Mouse (Mus musculus): ENCODE data around the gene Nufip2.

Nufip2 gene

DNA sequence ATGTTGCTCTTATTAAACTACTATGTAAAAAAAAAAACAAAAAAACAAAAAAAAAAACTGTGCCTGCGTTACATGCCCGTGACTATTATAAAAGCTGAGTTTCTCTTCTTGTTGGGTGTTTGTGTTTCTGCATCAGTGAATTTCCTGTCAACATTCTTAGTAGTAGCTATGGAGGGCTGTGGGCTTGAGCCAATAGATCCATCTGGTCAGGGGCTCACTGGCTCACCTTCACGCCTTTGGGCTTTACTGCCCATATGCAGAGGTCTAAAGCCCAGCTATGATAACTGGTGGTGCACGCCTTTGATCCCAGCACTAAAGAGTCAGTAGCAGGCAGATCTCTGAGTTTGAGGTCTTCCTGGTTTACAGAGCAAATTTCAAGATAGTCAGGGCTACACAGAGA, 83.5 kb downstream of the Nufip2 start:
- no peak for DNase-seq (ENCODE audit: extremely low read depth, low read depth, low spot score)

DNA sequence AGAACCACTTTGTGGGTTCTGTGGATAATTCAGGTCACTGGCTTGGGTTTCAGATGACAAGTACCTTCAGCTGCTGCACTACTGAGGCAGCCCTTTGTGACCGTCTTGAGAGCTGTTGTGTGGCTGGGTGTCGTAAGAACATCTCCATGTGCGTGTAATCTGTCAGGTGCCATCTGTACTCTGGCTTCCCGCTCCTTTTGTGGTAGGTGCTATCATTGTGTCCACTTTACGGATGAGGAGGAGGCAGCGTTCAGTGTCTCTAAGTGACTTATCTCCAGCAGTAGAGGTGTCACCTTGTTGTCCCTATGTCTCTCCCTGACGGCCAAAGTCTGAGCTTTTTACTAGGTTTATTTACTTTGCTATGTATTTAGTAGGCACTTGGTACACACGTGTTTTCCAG, 84.4 kb downstream of the Nufip2 start:
- DNase-seq (ENCODE audit: extremely low read depth, low read depth, low spot score) = no peak

DNA sequence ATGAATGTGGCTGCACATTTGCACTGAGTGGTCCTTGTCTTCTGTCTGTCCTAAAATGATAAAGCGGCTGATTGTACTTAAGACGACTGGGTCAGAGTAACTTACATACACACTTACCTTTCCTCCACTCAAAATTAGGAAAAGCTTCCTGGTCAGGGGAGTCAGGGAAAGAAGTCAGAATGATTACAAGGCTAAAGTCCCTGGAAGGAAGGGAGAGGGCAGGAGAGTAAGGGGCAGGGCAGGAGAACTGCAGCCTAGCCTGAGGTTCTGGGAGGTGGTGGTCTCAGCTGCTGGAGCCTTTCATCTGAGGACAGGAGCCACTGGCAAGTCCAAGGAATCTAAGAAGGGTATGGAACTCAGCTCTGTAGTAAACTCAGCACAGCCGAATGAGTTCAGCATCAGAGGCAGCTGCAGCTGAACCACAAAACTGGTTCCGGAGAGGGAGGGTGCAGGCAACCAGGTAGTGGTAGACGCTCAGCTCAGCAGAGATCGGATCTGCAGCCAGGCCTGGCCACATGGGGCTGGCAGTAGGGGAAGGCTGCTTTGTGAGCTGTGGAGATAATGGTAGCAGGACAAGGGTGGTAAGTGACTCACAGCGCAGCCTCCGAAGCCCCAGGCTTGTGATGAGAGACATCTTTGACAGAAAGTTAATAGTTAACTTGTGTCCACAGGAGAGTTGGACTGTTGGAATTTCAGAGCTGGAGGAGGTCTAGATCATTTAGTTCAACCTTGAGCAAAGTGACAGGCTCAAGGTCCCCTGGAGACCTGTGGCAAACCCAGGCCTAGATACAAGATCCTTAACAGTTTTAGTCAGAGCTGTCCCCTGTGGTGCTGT, 86.1 kb downstream of the Nufip2 start:
- no peak for DNase-seq (ENCODE audit: extremely low read depth, low read depth, low spot score)

DNA sequence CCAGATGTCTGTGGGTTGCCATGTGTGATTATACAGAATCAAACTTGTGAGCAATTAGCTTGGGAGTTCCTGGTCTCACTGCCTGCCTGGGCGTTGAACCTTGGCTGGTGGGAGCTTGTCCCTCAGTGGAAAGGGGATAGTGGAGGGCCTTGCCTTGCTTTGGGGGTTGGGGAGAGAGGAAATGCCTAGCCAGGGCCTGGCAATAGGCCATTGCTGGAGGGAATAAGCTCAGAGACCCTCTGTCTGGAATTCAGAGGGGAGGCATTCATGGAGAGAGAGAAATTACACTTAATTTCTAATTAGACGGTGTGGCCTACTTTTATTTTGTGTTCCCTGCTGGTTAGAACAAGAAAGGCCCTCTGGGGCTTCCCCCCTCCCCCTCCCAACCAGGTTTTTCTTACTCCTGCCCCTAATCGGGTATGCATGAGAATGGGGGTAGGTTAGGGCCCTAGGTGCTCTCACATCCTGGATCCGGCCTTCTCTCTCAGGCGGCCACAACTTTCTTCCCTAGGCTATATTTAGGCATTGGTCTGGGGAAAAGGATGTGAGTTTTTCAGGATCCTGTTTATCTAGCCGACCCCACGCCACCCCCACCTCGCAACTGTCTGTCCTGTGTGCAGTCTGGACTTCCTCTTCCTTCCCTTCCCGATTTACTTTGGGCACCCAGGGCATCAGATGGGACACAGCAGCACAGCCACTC, 89.9 kb downstream of the Nufip2 start:
- no peak for DNase-seq (ENCODE audit: extremely low read depth, low read depth, low spot score)

DNA sequence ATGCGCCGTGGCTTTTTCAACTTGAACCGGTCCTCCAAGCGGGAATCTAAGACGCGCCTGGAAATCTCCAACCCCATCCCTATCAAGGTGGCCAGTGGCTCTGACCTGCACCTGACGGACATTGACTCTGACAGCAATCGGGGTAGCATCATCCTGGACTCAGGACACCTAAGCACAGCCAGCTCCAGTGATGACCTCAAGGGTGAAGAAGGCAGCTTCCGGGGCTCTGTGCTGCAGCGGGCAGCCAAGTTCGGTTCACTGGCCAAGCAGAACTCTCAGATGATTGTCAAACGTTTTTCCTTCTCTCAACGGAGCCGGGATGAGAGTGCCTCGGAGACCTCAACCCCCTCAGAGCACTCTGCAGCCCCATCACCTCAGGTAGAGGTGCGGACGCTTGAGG, 91.5 kb downstream of the Nufip2 start:
- DNase-seq (ENCODE audit: extremely low read depth, low read depth, low spot score) = no peak

DNA sequence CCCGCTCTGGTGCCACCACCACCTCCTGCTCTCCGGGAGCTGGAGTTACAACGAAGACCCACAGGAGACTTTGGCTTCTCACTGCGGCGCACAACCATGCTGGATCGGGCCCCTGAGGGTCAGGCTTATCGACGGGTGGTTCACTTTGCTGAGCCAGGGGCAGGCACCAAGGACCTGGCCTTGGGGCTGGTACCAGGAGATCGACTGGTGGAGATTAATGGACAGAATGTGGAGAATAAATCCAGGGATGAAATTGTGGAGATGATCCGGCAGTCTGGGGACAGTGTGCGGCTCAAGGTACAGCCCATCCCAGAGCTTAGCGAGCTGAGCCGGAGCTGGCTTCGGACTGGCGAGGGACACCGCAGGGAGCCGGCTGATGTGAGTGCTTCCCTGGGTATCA, 92.0 kb downstream of the Nufip2 start:
- DNase-seq (ENCODE audit: extremely low read depth, low read depth, low spot score) = no peak

DNA sequence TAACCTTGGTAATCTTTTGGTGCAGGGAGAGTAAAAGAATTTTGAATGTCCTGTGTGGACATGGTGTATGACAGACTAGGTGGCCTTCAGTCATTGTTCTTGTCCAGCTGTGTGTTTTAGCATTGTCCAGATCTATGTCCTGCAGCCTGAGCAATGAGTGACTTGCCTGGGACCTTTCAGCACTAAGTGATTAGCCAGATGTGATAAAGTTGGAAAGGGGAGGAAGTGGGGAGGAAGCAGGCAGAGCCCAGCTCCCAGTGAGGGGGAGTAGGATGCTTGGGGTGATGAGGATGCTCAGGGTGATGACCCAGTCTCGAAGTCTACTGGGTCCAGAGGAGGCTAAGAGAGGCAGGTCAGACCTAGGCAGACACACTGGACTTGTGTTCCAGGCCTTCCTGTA, 93.3 kb downstream of the Nufip2 start:
- no peak for DNase-seq (ENCODE audit: extremely low read depth, low read depth, low spot score)

DNA sequence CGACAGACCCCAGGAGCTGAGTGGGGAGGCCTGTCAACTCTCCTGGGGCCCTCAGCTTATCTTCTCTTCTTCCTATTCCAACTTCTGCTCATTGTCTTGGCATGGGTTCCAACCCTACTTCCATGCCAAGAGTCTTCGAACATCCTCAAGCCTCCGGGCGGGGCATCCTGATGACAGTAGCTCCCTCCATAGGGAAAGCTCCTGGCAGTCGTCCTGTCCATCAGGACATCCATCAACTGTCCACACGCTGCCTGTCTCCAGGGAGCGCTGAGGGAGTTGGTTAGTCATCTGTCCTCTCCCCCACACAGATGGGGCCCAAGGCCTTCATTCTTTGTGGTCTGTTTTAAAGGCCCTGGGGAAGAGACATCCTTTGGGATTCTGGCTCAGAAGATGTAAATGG, 95.1 kb downstream of the Nufip2 start:
- no peak for DNase-seq (ENCODE audit: extremely low read depth, low read depth, low spot score)

DNA sequence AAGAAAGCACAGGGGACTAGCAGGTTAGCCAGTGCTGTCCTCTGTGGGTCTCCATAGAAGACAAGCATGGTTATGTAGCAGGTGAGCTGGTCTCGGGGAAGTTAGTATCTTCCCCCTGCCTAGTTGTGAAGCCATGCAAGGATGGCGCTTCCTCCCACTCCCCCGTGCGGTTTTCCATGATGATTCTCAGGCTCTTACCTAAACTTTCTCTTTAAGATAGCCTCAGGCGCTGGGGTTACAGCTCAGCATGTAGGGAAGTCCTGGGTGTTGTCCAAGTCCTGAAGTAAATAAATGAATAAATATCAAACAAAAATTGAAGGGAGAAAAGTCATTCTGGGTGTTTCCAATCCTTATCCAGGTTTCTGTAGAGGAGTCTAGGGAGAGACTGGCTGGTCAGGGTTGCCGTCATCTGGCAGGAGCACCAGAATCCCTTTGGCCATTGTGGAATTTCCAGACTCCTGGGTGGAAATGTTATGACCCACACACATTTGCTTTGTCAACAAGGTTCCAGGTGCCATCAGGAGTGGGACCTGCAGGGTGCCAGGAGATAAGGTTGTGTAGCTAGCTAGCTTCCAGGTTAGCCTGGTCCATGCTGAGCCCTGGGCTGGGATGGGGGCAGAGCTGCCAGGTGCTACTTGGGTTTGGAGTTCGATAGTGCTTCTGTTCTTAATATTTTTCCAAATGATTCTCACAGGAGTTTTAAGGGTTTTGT, 96.3 kb downstream of the Nufip2 start:
- no peak for DNase-seq (ENCODE audit: extremely low read depth, low read depth, low spot score)

DNA sequence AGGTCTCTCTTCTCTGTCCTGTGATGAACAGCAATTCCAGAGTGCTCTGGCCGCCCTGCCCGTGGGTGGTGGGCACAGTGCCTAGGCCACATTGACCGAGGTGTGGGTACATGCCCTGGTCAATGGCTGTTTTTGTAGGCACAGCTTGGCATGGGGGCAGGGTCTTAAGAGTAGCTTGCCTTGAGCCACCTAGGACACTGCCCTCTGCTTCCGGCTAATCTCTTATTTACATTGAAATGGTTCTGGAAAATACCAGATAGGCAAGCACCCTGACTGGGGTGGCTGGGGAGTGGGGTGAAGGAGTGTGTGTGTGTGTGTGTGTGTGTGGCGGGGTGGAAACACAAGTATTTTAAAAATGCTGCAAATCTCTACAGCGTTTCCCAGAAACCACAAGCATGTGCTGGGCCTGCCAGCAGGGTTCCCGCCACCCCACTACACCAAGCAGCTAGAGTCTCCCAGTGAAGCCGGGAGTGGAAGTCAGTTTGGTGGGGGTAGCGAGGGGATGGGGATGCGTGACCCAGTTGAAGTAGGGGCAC, 97.3 kb downstream of the Nufip2 start:
- DNase-seq (ENCODE audit: extremely low read depth, low read depth, low spot score) = peak; percentile 51

DNA sequence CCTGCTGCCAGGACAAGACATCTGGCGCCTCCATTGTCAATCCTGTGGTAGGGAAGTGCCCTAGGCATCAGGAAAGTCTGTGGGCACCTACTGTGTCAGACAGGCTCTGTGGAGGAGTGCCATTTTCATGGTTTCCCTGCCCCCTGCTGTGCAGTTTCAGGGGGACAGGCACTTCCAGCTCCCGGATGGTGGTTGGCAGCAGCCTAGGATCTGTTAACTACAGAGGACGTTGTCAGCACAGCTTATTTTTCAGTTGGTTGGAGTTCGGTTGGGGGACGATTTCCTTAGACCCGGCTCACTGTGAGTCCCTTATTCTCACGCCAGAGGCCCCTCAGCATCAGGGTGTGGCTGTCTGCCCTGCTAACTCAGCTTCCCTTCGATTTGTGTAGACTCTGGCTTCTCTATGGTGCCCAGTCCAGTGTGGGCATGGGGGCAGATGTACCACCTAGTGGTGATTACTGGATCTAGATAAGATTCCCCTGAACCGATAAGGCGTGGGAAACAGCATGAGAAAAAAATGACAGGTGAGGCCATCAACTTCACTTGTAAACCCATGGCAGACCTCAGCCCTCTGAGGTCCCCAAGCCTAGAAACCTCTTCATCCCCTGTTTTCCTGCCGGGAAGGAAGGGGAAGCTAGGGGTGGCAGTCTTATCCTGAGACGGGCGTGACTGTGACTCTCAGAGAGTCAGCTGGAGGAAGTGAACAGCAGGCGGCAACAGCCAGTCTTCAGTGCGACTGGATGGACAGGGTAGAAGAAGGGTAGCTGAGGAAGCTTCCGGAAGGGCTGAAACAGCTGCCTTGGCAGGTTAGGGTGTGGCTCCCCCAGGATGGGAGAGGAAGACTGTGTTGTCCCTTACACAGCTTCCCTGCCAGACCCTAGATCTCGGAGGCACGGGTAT, 98.0 kb downstream of the Nufip2 start:
- no peak for DNase-seq (ENCODE audit: extremely low read depth, low read depth, low spot score)

DNA sequence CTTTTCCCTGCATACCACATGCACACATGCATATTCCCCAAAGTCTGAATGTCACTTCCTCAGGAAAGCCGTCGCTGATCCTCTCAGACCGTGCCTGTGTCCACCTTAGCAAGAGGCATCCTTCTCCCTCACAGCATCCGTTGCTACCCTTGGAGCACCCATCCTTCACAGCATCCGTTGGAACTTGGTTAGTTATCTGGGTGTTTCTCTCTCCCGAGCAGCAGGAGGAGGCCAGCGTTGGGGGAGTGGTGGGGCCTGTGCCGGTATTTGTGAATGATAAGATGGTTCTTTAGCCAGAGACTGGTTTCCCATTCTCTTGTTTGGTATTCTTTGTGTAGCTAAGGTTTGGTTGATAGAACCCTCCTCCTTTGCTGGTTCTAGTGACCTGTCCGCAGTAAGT, 98.9 kb downstream of the Nufip2 start:
- DNase-seq (ENCODE audit: extremely low read depth, low read depth, low spot score) = no peak

DNA sequence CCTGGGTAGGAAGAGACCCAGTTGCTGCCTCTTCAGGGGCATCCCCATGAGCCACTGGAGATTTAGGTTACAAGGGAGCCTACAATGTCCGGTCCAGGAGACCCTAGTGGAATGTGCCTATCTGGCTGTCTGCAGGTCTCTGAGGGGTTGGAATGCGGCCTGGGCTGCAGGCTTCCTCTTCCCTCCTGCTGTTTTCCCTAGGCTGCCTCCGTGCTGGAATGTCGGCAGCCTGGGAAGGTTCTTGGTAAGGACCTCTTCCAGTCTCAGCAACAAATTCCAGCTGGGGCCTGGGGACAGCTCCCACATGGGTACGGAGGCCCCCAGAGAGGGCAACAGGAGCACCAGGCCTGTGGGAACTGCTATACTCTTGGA, 99.4 kb downstream of the Nufip2 start:
- DNase-seq (ENCODE audit: extremely low read depth, low read depth, low spot score) = no peak

DNA sequence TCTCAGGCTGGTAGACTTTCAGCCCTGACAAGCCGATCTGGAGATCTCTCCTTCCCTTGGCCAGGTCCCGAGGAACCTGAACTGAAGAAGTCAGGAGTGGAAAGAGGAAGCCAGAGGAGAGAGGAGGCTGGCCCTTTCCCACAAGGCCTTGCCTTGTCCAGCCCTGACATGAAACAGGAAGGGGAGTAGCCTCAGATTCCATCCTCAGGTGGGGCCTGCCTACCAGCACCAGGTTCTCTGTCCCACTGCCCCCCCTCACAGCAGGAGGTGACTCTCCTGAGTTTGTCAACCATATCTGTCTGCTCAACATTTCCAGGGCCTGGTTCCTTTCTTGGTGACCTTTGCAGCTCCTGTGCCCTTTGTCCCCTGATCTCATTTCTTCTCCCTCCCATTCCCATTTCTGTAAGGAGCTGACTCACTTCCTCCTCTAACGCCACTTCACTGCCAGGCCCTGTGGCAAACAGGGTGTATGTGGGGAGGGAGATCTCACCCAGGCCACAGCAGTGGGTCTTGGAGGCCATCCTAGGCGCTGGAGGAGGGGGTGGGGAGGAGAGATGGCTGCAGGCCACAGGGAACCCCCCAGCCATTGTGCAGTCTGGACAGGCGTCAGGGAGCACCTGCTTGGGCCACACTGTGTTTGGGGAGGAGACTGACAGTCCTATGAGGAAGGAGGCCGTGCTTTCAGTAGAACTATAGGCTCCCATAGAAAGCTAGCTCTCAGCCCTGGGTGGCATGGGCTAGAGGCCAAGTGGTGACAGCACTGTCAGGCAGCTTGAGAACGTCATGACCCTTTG, 100.0 kb downstream of the Nufip2 start:
- DNase-seq (ENCODE audit: extremely low read depth, low read depth, low spot score) = no peak

DNA sequence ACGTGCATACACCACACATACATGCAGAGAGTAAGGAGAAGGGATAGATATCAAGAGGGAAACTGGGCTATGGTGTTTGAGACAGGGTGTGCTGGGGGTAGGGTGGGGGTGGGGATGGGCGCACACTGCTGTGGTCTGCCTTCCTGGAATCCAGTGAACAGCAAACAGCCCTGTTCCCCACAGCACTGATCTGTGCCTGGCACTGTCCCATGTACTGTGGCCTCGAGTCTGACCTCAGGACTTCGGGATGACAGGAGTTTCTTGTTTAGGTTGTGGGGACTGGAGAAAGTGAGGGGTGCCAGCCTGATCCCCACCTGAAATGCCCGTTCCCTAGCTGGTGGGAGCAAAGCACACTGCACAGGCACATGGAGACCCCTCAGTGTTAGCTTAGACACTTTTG, 101.8 kb downstream of the Nufip2 start, which contains the start of gene Gm10277:
Gene Gm10277 (minus strand): TSS at position 41 of the 400 bp plus-strand sequence.
- DNase-seq (ENCODE audit: extremely low read depth, low read depth, low spot score) = no peak

DNA sequence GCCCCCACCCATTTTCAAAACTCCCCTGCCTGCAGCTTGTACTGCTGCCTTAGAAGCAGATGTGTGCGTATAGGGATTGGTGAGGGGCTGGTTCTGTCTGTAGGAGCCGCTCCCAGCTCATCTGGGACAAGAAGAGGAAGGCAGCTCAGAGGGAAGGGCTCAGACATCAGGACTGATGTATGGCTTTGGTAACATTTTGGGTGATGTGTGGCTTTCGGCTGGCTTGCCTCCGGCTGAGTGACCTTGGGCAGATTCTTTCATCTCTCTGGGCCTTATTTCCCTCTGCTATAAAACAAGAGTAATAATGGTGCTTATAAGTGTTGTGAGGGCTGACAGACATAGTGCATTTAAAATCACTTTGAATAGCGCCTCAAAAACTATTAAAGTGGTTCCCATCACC, 103.6 kb downstream of the Nufip2 start:
- DNase-seq (ENCODE audit: extremely low read depth, low read depth, low spot score) = no peak

DNA sequence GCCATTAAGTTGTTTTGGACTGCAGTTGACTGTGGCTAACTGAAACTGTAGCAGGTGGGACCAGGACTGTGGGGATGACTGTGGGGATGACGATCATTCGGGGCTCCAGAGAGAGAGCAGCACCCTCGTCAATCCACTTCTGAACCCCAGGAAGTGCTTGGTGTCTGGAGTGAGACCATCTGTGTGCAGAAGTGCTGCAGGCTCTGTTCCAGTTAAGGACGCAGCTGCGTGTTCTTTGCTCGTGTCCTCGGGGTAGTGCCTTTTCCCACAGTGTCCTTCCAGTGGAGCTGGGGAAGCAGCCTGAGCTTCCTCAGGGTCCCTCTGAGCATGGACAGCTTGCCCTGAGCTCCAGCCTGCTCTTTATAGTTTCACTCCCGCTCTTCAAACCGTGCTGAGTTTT, 104.3 kb downstream of the Nufip2 start:
- DNase-seq (ENCODE audit: extremely low read depth, low read depth, low spot score) = no peak

DNA sequence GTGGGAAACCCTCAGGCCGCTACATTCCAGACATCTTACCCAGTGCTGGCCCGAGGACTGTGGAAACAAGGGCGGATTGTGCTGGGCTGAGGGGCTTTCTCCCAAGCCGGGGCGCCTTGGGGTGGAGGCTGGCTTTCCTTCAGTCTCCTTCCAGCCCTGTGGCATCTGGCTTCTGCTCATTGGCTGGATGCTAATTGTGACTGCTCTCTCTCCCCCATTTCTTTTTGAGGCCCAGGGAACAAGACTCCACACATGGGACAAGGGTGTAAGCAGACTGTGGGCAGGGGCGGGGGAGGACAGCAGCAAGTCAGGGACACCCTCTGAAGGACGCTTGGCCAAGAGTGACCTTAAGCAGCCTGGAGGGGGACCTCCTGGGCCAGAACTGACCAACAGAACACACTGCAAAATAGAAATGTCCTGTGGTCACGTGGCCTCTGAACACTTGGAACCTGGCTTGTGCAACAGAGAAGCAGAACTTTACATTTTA, 105.3 kb downstream of the Nufip2 start:
- DNase-seq (ENCODE audit: extremely low read depth, low read depth, low spot score) = no peak
